Mouse (Mus musculus): Measurements from ENCODE around the gene Ppip5k1.
"Not testable (repeated sequence)": the region's sequence is repeated elsewhere in the genome, so short reads cannot be mapped to it uniquely, and the experiment has no call there.

- not testable (repeated sequence) for TF ChIP-seq GATA1, TAL1 (IDR thresholded peaks at IDR 0.05; ENCODE audit: low read length)
These were observed 31.9 kb upstream of the Ppip5k1 start, which contains the start of gene Strc for GRCm38 (mm10) chr2:121386961-121387575.
